8 mouse cellular contexts compared by ENCODE assay signal in genomic region chr13:94358101-94358400, GRCm38 (mm10). TPM values are rescaled to one million over a fixed set of nuclear protein-coding genes. Genes with fewer than 3 reads are reported as not detected.
A peak's percentile ranks its signal among the peaks of the same experiment; 100 is the strongest.
DNase-seq lines count a peak whose midpoint lies in the region; ATAC-seq and TF ChIP-seq lines count a peak whose summit lies in the region.

No protein-coding gene starts in this region.

- peak overlapping the region; percentile 91 for H3ac ChIP-seq in myocyte (ENCODE audit: control insufficient read depth, insufficient read length)

- TF ChIP-seq POLR2A in myocyte (IDR thresholded peaks at IDR 0.05; ENCODE audit: insufficient read length, low read depth): no peak

- H3K79me2 ChIP-seq in myocyte (ENCODE audit: control insufficient read depth, insufficient read depth): peaks cover 13% of the 10 kb centered on the region

- H3K4me3 ChIP-seq in lung, embryonic 14.5 days (ENCODE audit: low read depth, low read length): peak overlapping the region; percentile 83
- peak overlapping the region; percentile 94 for H3K4me3 ChIP-seq in embryonic facial prominence, embryonic 10.5 days
- peak overlapping the region; percentile 88 for H3K4me3 ChIP-seq in intestine, embryonic 15.5 days (replicated peaks)
- peak overlapping the region; percentile 45 for H3K4me3 ChIP-seq in myocyte

- peak overlapping the region; percentile 86 for H3K4me2 ChIP-seq in lung, embryonic 14.5 days
- H3K4me2 ChIP-seq in intestine, embryonic 15.5 days (replicated peaks): peak overlapping the region; percentile 86
- peak overlapping the region; percentile 72 for H3K4me2 ChIP-seq in myocyte (ENCODE audit: low read depth)

- TF ChIP-seq CTCF in lung, embryonic 14.5 days (IDR thresholded peaks at IDR 0.05; ENCODE audit: low read depth): no peak; the same call in 1 of the 2 replicates

- ATAC-seq in lung, embryonic 14.5 days (ENCODE audit: insufficient read depth): peak; percentile 66
- ATAC-seq in intestine, embryonic 15.5 days: no peak

- peaks cover 5% of the 10 kb centered on the region for H3K4me1 ChIP-seq in lung, embryonic 14.5 days (ENCODE audit: insufficient read depth)
- H3K4me1 ChIP-seq in embryonic facial prominence, embryonic 10.5 days: peaks cover 18% of the 10 kb centered on the region
- H3K4me1 ChIP-seq in intestine, embryonic 15.5 days (replicated peaks): no peaks in the 10 kb centered on the region; the same call in 1 of the 2 replicates

- H3K9ac ChIP-seq in lung, embryonic 14.5 days: peak overlapping the region; percentile 88
- H3K9ac ChIP-seq in intestine, embryonic 15.5 days: peak overlapping the region; percentile 87

- WGBS in lung, embryonic 14.5 days: 1% methylated on average over 9 of the region's 9 CpGs
- WGBS in embryonic facial prominence, embryonic 10.5 days: 1% methylated on average over 9 of the region's 9 CpGs
- under 1% methylated on average over 9 of the region's 9 CpGs for WGBS in intestine, embryonic 15.5 days

- no peaks in the 10 kb centered on the region for H3K36me3 ChIP-seq in lung, embryonic 14.5 days (ENCODE audit: insufficient read depth)
- H3K36me3 ChIP-seq in embryonic facial prominence, embryonic 10.5 days (replicated peaks): peaks cover 9% of the 10 kb centered on the region; the same call in 1 of the 2 replicates
- H3K36me3 ChIP-seq in intestine, embryonic 15.5 days: no peaks in the 10 kb centered on the region
- H3K36me3 ChIP-seq in myocyte (ENCODE audit: control insufficient read depth, insufficient read depth): no peaks in the 10 kb centered on the region

- H3K27me3 ChIP-seq in lung, embryonic 14.5 days (ENCODE audit: insufficient read depth, low read length): no peaks in the 10 kb centered on the region
- H3K27me3 ChIP-seq in embryonic facial prominence, embryonic 10.5 days (replicated peaks; ENCODE audit: low read depth, poor library complexity, severe bottlenecking): no peaks in the 10 kb centered on the region
- H3K27me3 ChIP-seq in intestine, embryonic 15.5 days (replicated peaks): no peaks in the 10 kb centered on the region
- no peaks in the 10 kb centered on the region for H3K27me3 ChIP-seq in myocyte (ENCODE audit: control insufficient read depth, insufficient read depth, insufficient read length)

- H3K27ac ChIP-seq in lung, embryonic 14.5 days (ENCODE audit: low read depth): peak overlapping the region; percentile 86
- peak overlapping the region; percentile 94 for H3K27ac ChIP-seq in embryonic facial prominence, embryonic 10.5 days (replicated peaks)
- H3K27ac ChIP-seq in intestine, embryonic 15.5 days: peak overlapping the region; percentile 92

- DNase-seq in lung, embryonic 14.5 days: no peak
- DNase-seq in lung, postnatal 25 days (ENCODE audit: low spot score): no peak
- DNase-seq in embryonic facial prominence, embryonic 10.5 days (ENCODE audit: low spot score): no peak
- DNase-seq in right cerebral cortex, postnatal 36 days (ENCODE audit: low spot score in 2 of 2): no peak
- no peak for DNase-seq in natural killer cell, adult 2 months (ENCODE audit: low spot score in 2 of 2)
- no peak for DNase-seq in lung, postnatal 4 days

- no peaks in the 10 kb centered on the region; the same call in 1 of the 2 replicates for H3K9me3 ChIP-seq in lung, embryonic 14.5 days (ENCODE audit: low read depth, low read length)
- no peaks in the 10 kb centered on the region for H3K9me3 ChIP-seq in embryonic facial prominence, embryonic 10.5 days
- H3K9me3 ChIP-seq in intestine, embryonic 15.5 days: no peaks in the 10 kb centered on the region

TF ChIP-seq in myocyte, 11 proteins besides CTCF, POLR2A, EP300 and RAD21:
- TF ChIP-seq E2F4 (IDR thresholded peaks at IDR 0.05; ENCODE audit: insufficient read depth) (no peak), MAX (IDR thresholded peaks at IDR 0.05; ENCODE audit: low read depth) (no peak), MYOG (IDR thresholded peaks at IDR 0.05; ENCODE audit: control insufficient read depth in 1 of 3, insufficient read depth in 1 of 3, insufficient read length in 2 of 3, low read depth in 2 of 3) (no peak), USF1 (IDR thresholded peaks at IDR 0.05; ENCODE audit: low read depth) (no peak), REST (IDR thresholded peaks at IDR 0.05; ENCODE audit: insufficient read depth, insufficient read length) (no peak), MYOD1 (IDR thresholded peaks at IDR 0.05; ENCODE audit: control insufficient read depth in 1 of 3, insufficient read length in 2 of 3, low read depth in 2 of 3) (no peak)

RNA-seq across cellular contexts. Expression of gene Ap3b1, which starts 0.7 kb away (rescaled TPM):
- polyA plus RNA-seq in lung, embryonic 14.5 days (2014; fragmentation: Nextera tagmentation; extraction: Ambion mirVana): 43.6 and 44.2 TPM in 2 replicates
- 35.8 and 37.7 TPM in 2 replicates for polyA plus RNA-seq in embryonic facial prominence, embryonic 10.5 days (2016; fragmentation: Nextera tagmentation; extraction: Ambion mirVana)
- polyA plus RNA-seq in intestine, embryonic 15.5 days (2015; fragmentation: Nextera tagmentation; extraction: Ambion mirVana): 48.7 and 52.2 TPM in 2 replicates
- polyA plus RNA-seq in myocyte (2012; fragmentation: generic; extraction: Trizol): 29.3 TPM
